10 mouse cellular contexts compared by ENCODE assay signal in the genomic region with DNA sequence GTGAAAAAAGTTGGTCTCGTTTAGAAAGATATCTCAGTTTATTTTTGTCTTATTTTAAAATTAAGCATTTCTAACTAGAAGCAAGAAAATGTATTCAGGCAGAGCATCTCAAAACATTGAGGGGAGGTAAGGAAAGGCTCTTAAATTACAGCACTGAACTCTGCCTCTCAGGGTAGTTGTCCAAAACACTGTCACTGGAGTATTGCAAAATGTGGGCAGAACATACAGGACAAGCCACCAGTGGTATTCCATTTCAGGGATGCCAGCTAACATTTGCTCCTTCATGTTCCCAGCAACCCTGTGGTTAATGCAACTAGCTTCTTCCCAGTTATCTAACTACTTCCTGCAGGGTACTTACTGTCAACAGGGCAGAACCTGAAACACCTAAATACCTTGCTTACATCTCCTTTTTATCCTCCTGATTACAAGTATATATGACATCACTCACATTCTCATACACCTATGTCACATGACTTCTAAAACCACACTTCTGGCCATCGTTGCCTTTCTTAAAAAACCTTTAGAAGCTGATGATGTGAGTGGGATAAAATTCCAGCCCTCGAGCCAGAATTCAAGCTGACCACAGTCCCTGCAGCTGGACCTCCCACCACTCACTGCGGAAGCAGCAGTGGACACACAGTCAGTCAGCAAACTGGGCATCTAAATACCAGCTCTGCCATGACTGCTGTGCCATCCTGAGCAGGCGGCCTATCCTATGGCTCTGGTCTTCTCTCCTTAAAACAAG. TPM values are rescaled to one million over a fixed set of nuclear protein-coding genes. Genes with fewer than 3 reads are reported as not detected.
DNase-seq lines count a peak whose midpoint lies in the region; ATAC-seq and TF ChIP-seq lines count a peak whose summit lies in the region.
"Had no signal": no experiment of that assay in that cellular context is flagged by ENCODE, and none has a peak within 500 bp of the region (broad histone marks: within the 10 kb centered on the region; RNA-seq: fewer than 3 reads in every experiment).

No protein-coding gene starts in this region.

- no peak for TF ChIP-seq CTCF in C2C12 (IDR thresholded peaks at IDR 0.05; ENCODE audit: control insufficient read depth, insufficient read depth, insufficient read length)

- H3K9ac ChIP-seq in kidney, embryonic 14.5 days (ENCODE audit: low read depth, low read length) = no peak overlapping the region
- 0 out of 2 replicates have a peak overlapping the region, but pooled peaks have one; percentile 1 for H3K9ac ChIP-seq in limb, embryonic 12.5 days (replicated peaks)

- H3K9me3 ChIP-seq in kidney, embryonic 14.5 days (ENCODE audit: control insufficient read depth, low read length) = no peaks in the 10 kb centered on the region
- no peaks in the 10 kb centered on the region for H3K9me3 ChIP-seq in embryonic facial prominence, embryonic 10.5 days
- no peaks in the 10 kb centered on the region for H3K9me3 ChIP-seq in limb, embryonic 12.5 days

- H3K4me1 ChIP-seq in kidney, embryonic 14.5 days (ENCODE audit: control insufficient read depth, insufficient read depth, low read length) = 0 out of 2 replicates have a peak, but pooled peaks cover 12% of the 10 kb centered on the region
- H3K4me1 ChIP-seq in embryonic facial prominence, embryonic 10.5 days = peaks cover 46% of the 10 kb centered on the region
- H3K4me1 ChIP-seq in limb, embryonic 12.5 days (replicated peaks) = peaks cover 21% of the 10 kb centered on the region

- H3K79me2 ChIP-seq in C2C12 (ENCODE audit: control insufficient read depth, insufficient read depth) = peaks cover 63% of the 10 kb centered on the region

- 73% methylated on average over 5 of the region's 5 CpGs for WGBS in kidney, embryonic 14.5 days
- 78% methylated on average over 5 of the region's 5 CpGs for WGBS in embryonic facial prominence, embryonic 10.5 days
- WGBS in limb, embryonic 12.5 days = 75% methylated on average over 5 of the region's 5 CpGs

- peaks cover 35% of the 10 kb centered on the region for H3K79me3 ChIP-seq in C2C12 (ENCODE audit: low read depth)

- no peak for DNase-seq in kidney, adult 11 months
- DNase-seq in embryonic facial prominence, embryonic 10.5 days (ENCODE audit: low spot score) = no peak
- DNase-seq in thymus, adult 18-20 months = no peak
- DNase-seq in cerebellum, postnatal 4 days (ENCODE audit: low spot score in 2 of 2) = no peak
- DNase-seq: gastrocnemius, postnatal 10 days had no signal

- H3K27me3 ChIP-seq in kidney, embryonic 14.5 days (ENCODE audit: control insufficient read depth, insufficient read depth, low read length) = no peaks in the 10 kb centered on the region
- H3K27me3 ChIP-seq in C2C12 (ENCODE audit: control insufficient read depth, insufficient read depth, insufficient read length) = no peaks in the 10 kb centered on the region
- no peaks in the 10 kb centered on the region for H3K27me3 ChIP-seq in embryonic facial prominence, embryonic 10.5 days (replicated peaks; ENCODE audit: low read depth, poor library complexity, severe bottlenecking)
- H3K27me3 ChIP-seq in limb, embryonic 12.5 days = no peaks in the 10 kb centered on the region

- no peak overlapping the region for H3K27ac ChIP-seq in kidney, embryonic 14.5 days (ENCODE audit: low read depth, low read length)
- H3K27ac ChIP-seq in embryonic facial prominence, embryonic 10.5 days (replicated peaks) = no peak overlapping the region
- H3K27ac ChIP-seq in limb, embryonic 12.5 days = no peak overlapping the region

- H3K4me2 ChIP-seq in kidney, embryonic 14.5 days (replicated peaks; ENCODE audit: low read depth, low read length) = peak overlapping the region; percentile 59
- H3K4me2 ChIP-seq in limb, embryonic 12.5 days = peak overlapping the region; percentile 63

- peak overlapping the region; percentile 57 for H3ac ChIP-seq in C2C12 (ENCODE audit: control insufficient read depth, insufficient read length, low read depth)

- H3K4me3 ChIP-seq in kidney, embryonic 14.5 days (ENCODE audit: low read length) = no peak overlapping the region
- H3K4me3 ChIP-seq in C2C12 (ENCODE audit: insufficient read depth, poor library complexity, severe bottlenecking) = no peak overlapping the region
- H3K4me3 ChIP-seq in embryonic facial prominence, embryonic 10.5 days = peak overlapping the region; percentile 67; the same call in 1 of the 2 replicates
- H3K4me3 ChIP-seq in limb, embryonic 12.5 days (replicated peaks) = no peak overlapping the region; the same call in 1 of the 2 replicates

- no peaks in the 10 kb centered on the region for H3K36me3 ChIP-seq in kidney, embryonic 14.5 days (ENCODE audit: control insufficient read depth, insufficient read depth, low read length)
- no peaks in the 10 kb centered on the region for H3K36me3 ChIP-seq in C2C12 (ENCODE audit: control insufficient read depth, insufficient read depth)
- peaks cover 5% of the 10 kb centered on the region; the same call in 1 of the 2 replicates for H3K36me3 ChIP-seq in embryonic facial prominence, embryonic 10.5 days (replicated peaks)
- no peaks in the 10 kb centered on the region for H3K36me3 ChIP-seq in limb, embryonic 12.5 days

- ATAC-seq in kidney, embryonic 14.5 days (ENCODE audit: low FRiP score, low TSS enrichment) = no peak
- ATAC-seq in limb, embryonic 12.5 days (ENCODE audit: insufficient number of reproducible peaks, insufficient read depth, low FRiP score, low TSS enrichment, low read depth) = no peak
- ATAC-seq in megakaryocyte-erythroid progenitor cell, adult 5-6 weeks (replicated peaks; ENCODE audit: low FRiP score, low TSS enrichment, poor library complexity, severe bottlenecking) = no peak

TF ChIP-seq in C2C12, 6 proteins besides CTCF, POLR2A, EP300 and RAD21:
- TF ChIP-seq USF1 (IDR thresholded peaks at IDR 0.05; ENCODE audit: low read depth) (peak; percentile 44), FOSL1 (IDR thresholded peaks at IDR 0.05; ENCODE audit: insufficient read depth, low read length, poor library complexity, severe bottlenecking) (no peak), CEBPB (IDR thresholded peaks at IDR 0.05; ENCODE audit: low read depth) (peak; percentile 30), MYOG (IDR thresholded peaks at IDR 0.05; ENCODE audit: control insufficient read depth, extremely low read depth, insufficient read length) (no peak), MYOD1 (IDR thresholded peaks at IDR 0.05; ENCODE audit: control insufficient read depth, insufficient read length, low read depth) (no peak), MAX (IDR thresholded peaks at IDR 0.05) (no peak)

RNA-seq across cellular contexts. Expression of gene St5, which starts 33.8 kb away (rescaled TPM):
- 25.7 and 35.8 TPM in 2 replicates for polyA plus RNA-seq in kidney, embryonic 14.5 days (2014; fragmentation: Nextera tagmentation; extraction: Ambion mirVana)
- polyA plus RNA-seq in C2C12 (2012; fragmentation: generic; extraction: Trizol) = 28.6 TPM
- polyA plus RNA-seq in embryonic facial prominence, embryonic 10.5 days (2016; fragmentation: Nextera tagmentation; extraction: Ambion mirVana) = 41.7 and 46.4 TPM in 2 replicates
- 43.4 and 46.7 TPM in 2 replicates for polyA plus RNA-seq in limb, embryonic 12.5 days (2016; fragmentation: Nextera tagmentation; extraction: Ambion mirVana)
- 8.5 and 16.1 TPM in 2 replicates for total RNA-seq in megakaryocyte-erythroid progenitor cell, adult 5-6 weeks (2014; fragmentation: Nextera tagmentation)
- 6.5 and 12.5 TPM in 2 replicates for total RNA-seq in megakaryocyte-erythroid progenitor cell, adult 5-6 weeks (2017)

RNA-seq across cellular contexts. Expression of gene Akip1, which starts 33.9 kb away (rescaled TPM):
- 24.7 and 28.2 TPM in 2 replicates for polyA plus RNA-seq in kidney, embryonic 14.5 days (2014; fragmentation: Nextera tagmentation; extraction: Ambion mirVana)
- polyA plus RNA-seq in C2C12 (2012; fragmentation: generic; extraction: Trizol) = 7.0 TPM
- 24.4 and 24.8 TPM in 2 replicates for polyA plus RNA-seq in embryonic facial prominence, embryonic 10.5 days (2016; fragmentation: Nextera tagmentation; extraction: Ambion mirVana)
- polyA plus RNA-seq in limb, embryonic 12.5 days (2016; fragmentation: Nextera tagmentation; extraction: Ambion mirVana) = 24.2 and 26.0 TPM in 2 replicates
- 40.8 and 50.5 TPM in 2 replicates for total RNA-seq in megakaryocyte-erythroid progenitor cell, adult 5-6 weeks (2014; fragmentation: Nextera tagmentation)
- total RNA-seq in megakaryocyte-erythroid progenitor cell, adult 5-6 weeks (2017) = 35.3 and 43.5 TPM in 2 replicates

RNA-seq across cellular contexts. Expression of gene BC051019, which starts 54.1 kb away (rescaled TPM):
- polyA plus RNA-seq in kidney, embryonic 14.5 days (2014; fragmentation: Nextera tagmentation; extraction: Ambion mirVana) = 0.27 TPM in 1 of 2 replicates, not detected in the other
- polyA plus RNA-seq in C2C12 (2012; fragmentation: generic; extraction: Trizol) = 0.35 TPM
- polyA plus RNA-seq in embryonic facial prominence, embryonic 10.5 days (2016; fragmentation: Nextera tagmentation; extraction: Ambion mirVana) = 0.17 TPM in 1 of 2 replicates, not detected in the other
- polyA plus RNA-seq in limb, embryonic 12.5 days (2016; fragmentation: Nextera tagmentation; extraction: Ambion mirVana) = 0.13 and 0.23 TPM in 2 replicates
- total RNA-seq in megakaryocyte-erythroid progenitor cell, adult 5-6 weeks (2014; fragmentation: Nextera tagmentation) = not detected in 2 replicates
- total RNA-seq in megakaryocyte-erythroid progenitor cell, adult 5-6 weeks (2017) = not detected in 2 replicates
- total RNA-seq: gastrocnemius, postnatal 10 days; MEL had no signal
